Mouse (Mus musculus) c-Kit-positive CD71-negative TER-119-negative erythroid progenitor cells, embryonic 14.5 days (primary cell): ENCODE measurements around the gene Abcc3.
"Not testable (repeated sequence)": the region's sequence is repeated elsewhere in the genome, so short reads cannot be mapped to it uniquely, and the experiment has no call there.

Source experiments
- DNase-seq: peaks from one replicate; pipeline ENCODE4 v3.0.0-alpha.2; 2013; ENCODE audit warnings: low read depth

Abcc3 gene

GRCm38 (mm10) chr11:94402029-94402428, 9.2 kb upstream of the Abcc3 start:
- DNase-seq, result not testable (repeated sequence)

GRCm38 (mm10) chr11:94400996-94401395, 8.2 kb upstream of the Abcc3 start:
- no peak for DNase-seq

- no peak for DNase-seq
Observed at GRCm38 (mm10) chr11:94394107-94394506, 1.3 kb upstream of the Abcc3 start.

GRCm38 (mm10) chr11:94393490-94393889, 693 bp upstream of the Abcc3 start:
- not testable (repeated sequence) for DNase-seq

- no peak for DNase-seq
Observed at GRCm38 (mm10) chr11:94391661-94392060, 1.1 kb downstream of the Abcc3 start.

GRCm38 (mm10) chr11:94390825-94391224, 2.0 kb downstream of the Abcc3 start:
- no peak for DNase-seq

- no peak for DNase-seq
Observed at GRCm38 (mm10) chr11:94389724-94390396, 2.9 kb downstream of the Abcc3 start.

GRCm38 (mm10) chr11:94389021-94389420, 3.8 kb downstream of the Abcc3 start:
- DNase-seq, result no peak

- DNase-seq, result no peak
Observed at GRCm38 (mm10) chr11:94387756-94388155, 5.0 kb downstream of the Abcc3 start.

GRCm38 (mm10) chr11:94385977-94386771, 6.6 kb downstream of the Abcc3 start:
- DNase-seq, result peak; percentile 50

GRCm38 (mm10) chr11:94379736-94380135, 13.1 kb downstream of the Abcc3 start:
- DNase-seq, result no peak

GRCm38 (mm10) chr11:94379061-94379460, 13.7 kb downstream of the Abcc3 start:
- DNase-seq, result no peak

GRCm38 (mm10) chr11:94374276-94374948, 18.4 kb downstream of the Abcc3 start:
- DNase-seq, result no peak

GRCm38 (mm10) chr11:94370809-94371208, 22.0 kb downstream of the Abcc3 start:
- no peak for DNase-seq

GRCm38 (mm10) chr11:94369981-94370380, 22.8 kb downstream of the Abcc3 start:
- no peak for DNase-seq

GRCm38 (mm10) chr11:94365340-94365739, 27.5 kb downstream of the Abcc3 start:
- no peak for DNase-seq

- no peak for DNase-seq
Observed at GRCm38 (mm10) chr11:94363690-94364089, 29.1 kb downstream of the Abcc3 start.

- DNase-seq, result no peak
Observed at GRCm38 (mm10) chr11:94362101-94362500, 30.7 kb downstream of the Abcc3 start.

GRCm38 (mm10) chr11:94361166-94361870, 31.5 kb downstream of the Abcc3 start:
- no peak for DNase-seq

GRCm38 (mm10) chr11:94359168-94359567, 33.6 kb downstream of the Abcc3 start:
- no peak for DNase-seq

- no peak for DNase-seq
Observed at GRCm38 (mm10) chr11:94355521-94356217, 37.1 kb downstream of the Abcc3 start.

- no peak for DNase-seq
Observed at GRCm38 (mm10) chr11:94351094-94351493, 41.7 kb downstream of the Abcc3 start.
